Mouse (Mus musculus) right cerebral cortex, postnatal 36 days (tissue): ENCODE results near the gene Btbd35f23.
"Not testable (repeated sequence)": the region's sequence is repeated elsewhere in the genome, so short reads cannot be mapped to it uniquely, and the experiment has no call there.

Experiments used
- DNase-seq, 2 experiments: peaks; one replicate each; pipeline ENCODE4 v3.0.0; 2022; ENCODE audit warnings: low spot score in 2 of 2, mixed read lengths in 1 of 2

Gene Btbd35f23

DNA sequence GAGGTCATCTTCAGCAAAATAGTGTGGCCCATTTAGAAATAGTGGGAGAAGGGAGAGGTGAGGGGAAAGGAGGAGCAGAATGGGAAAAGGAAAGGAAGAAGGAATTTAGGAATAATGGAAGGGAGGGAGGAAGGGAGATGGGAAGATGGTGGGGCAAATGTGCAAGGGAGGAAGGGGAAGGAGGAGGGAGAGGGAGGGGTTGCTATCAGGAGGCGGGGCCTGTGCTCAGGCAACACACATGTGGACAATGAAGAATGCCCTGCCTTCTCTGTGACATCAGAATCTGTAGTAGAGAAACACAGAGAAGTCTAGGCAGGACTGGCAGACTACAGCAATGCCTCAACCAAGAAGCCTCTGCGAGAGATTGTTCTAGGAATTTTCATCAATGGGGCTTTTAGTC, at the start of gene Btbd35f23:
TSS of gene Btbd35f23 (plus strand) at position 301 of the 400 bp plus-strand sequence.
- not testable (repeated sequence) for DNase-seq
